Mouse (Mus musculus): ENCODE data around the gene Olfr1388. TPM values are rescaled to one million over a fixed set of nuclear protein-coding genes. Genes with fewer than 3 reads are reported as not detected.

Gene Olfr1388
- polyA plus RNA-seq, 1 experiment from 2014 or later = not detected

Other genes starting within 250 kb of the Olfr1388 start
- 2.8 and 3.0 TPM in 2 replicates for gene Btnl9, start 249.5 kb upstream of the Olfr1388 start, polyA plus RNA-seq (2015; fragmentation: Nextera tagmentation; extraction: Ambion mirVana)
- gene Zfp62, start 233.3 kb upstream of the Olfr1388 start, polyA plus RNA-seq (2015; fragmentation: Nextera tagmentation; extraction: Ambion mirVana) = 24.9 and 26.3 TPM in 2 replicates
- 44.2 and 44.9 TPM in 2 replicates for gene Mgat1, start 192.4 kb upstream of the Olfr1388 start, polyA plus RNA-seq (2015; fragmentation: Nextera tagmentation; extraction: Ambion mirVana)
- 0.16 TPM in 1 of 2 replicates, not detected in the other for gene Olfr1393, start 158.3 kb upstream of the Olfr1388 start, polyA plus RNA-seq (2015; fragmentation: Nextera tagmentation; extraction: Ambion mirVana)
- gene Olfr1392, start 151.3 kb upstream of the Olfr1388 start, polyA plus RNA-seq (2015; fragmentation: Nextera tagmentation; extraction: Ambion mirVana) = not detected in 2 replicates
- not detected in 2 replicates for gene Olfr10, start 131.9 kb upstream of the Olfr1388 start, polyA plus RNA-seq (2015; fragmentation: Nextera tagmentation; extraction: Ambion mirVana)
- not detected in 2 replicates for gene Olfr1391, start 113.9 kb upstream of the Olfr1388 start, polyA plus RNA-seq (2015; fragmentation: Nextera tagmentation; extraction: Ambion mirVana)
- not detected in 2 replicates for gene Olfr1390, start 101.4 kb upstream of the Olfr1388 start, polyA plus RNA-seq (2015; fragmentation: Nextera tagmentation; extraction: Ambion mirVana)
- not detected in 2 replicates for gene Olfr1389, start 13.6 kb upstream of the Olfr1388 start, polyA plus RNA-seq (2015; fragmentation: Nextera tagmentation; extraction: Ambion mirVana)
- not detected in 2 replicates for gene Olfr1387, start 18.7 kb downstream of the Olfr1388 start, polyA plus RNA-seq (2015; fragmentation: Nextera tagmentation; extraction: Ambion mirVana)
- gene Olfr1386, start 28.4 kb downstream of the Olfr1388 start, polyA plus RNA-seq (2015; fragmentation: Nextera tagmentation; extraction: Ambion mirVana) = not detected in 2 replicates
- gene Olfr1385, start 52.4 kb downstream of the Olfr1388 start, polyA plus RNA-seq (2015; fragmentation: Nextera tagmentation; extraction: Ambion mirVana) = not detected in 2 replicates
- not detected in 2 replicates for gene Olfr1384, start 70.1 kb downstream of the Olfr1388 start, polyA plus RNA-seq (2015; fragmentation: Nextera tagmentation; extraction: Ambion mirVana)
- not detected in 2 replicates for gene Olfr1383, start 83.0 kb downstream of the Olfr1388 start, polyA plus RNA-seq (2015; fragmentation: Nextera tagmentation; extraction: Ambion mirVana)
- gene Olfr1382, start 91.6 kb downstream of the Olfr1388 start, polyA plus RNA-seq (2015; fragmentation: Nextera tagmentation; extraction: Ambion mirVana) = not detected in 2 replicates
- not detected in 2 replicates for gene Olfr1381, start 106.8 kb downstream of the Olfr1388 start, polyA plus RNA-seq (2015; fragmentation: Nextera tagmentation; extraction: Ambion mirVana)
- not detected in 2 replicates for gene Olfr1380, start 120.3 kb downstream of the Olfr1388 start, polyA plus RNA-seq (2015; fragmentation: Nextera tagmentation; extraction: Ambion mirVana)
- gene Flt4, start 172.6 kb downstream of the Olfr1388 start, polyA plus RNA-seq (2015; fragmentation: Nextera tagmentation; extraction: Ambion mirVana) = 7.4 and 8.3 TPM in 2 replicates
- 0.44 TPM in 1 of 2 replicates, not detected in the other for gene Scgb3a1, start 227.0 kb downstream of the Olfr1388 start, polyA plus RNA-seq (2015; fragmentation: Nextera tagmentation; extraction: Ambion mirVana)

Data from heart, embryonic 13.5 days (tissue).